Mouse (Mus musculus): ENCODE data around the gene Mta3. TPM values are rescaled to one million over a fixed set of nuclear protein-coding genes. Genes with fewer than 3 reads are reported as not detected.

Mta3 gene
- polyA plus RNA-seq, 1 experiment from 2014 or later, result 42.2 TPM

- WGBS, result 97% methylated on average over 7 of the region's 7 CpGs
- no peak overlapping the region for H3K27ac ChIP-seq
- DNase-seq (ENCODE audit: low spot score) (no peak), ATAC-seq (replicated peaks; ENCODE audit: low FRiP score, low read depth) (no peak)
- no peak overlapping the region for H3K4me2 ChIP-seq (ENCODE audit: low read length)
- TF ChIP-seq CTCF (IDR thresholded peaks at IDR 0.05; ENCODE audit: low read depth), result no peak
- H3K36me3 ChIP-seq (ENCODE audit: insufficient read depth, low read length), result 0 out of 2 replicates have a peak, but pooled peaks cover 9% of the 10 kb centered on the region
- H3K4me3 ChIP-seq (replicated peaks; ENCODE audit: low read depth, low read length), result no peak overlapping the region
- H3K27me3 ChIP-seq (ENCODE audit: insufficient read depth, low read length), result no peaks in the 10 kb centered on the region
- H3K9me3 ChIP-seq (replicated peaks; ENCODE audit: low read length), result no peaks in the 10 kb centered on the region
- H3K4me1 ChIP-seq (replicated peaks; ENCODE audit: insufficient read depth, low read length), result no peaks in the 10 kb centered on the region
- H3K9ac ChIP-seq (ENCODE audit: low read depth, low read length), result no peak overlapping the region
These were observed 71.0 kb downstream of the Mta3 start for GRCm38 (mm10) chr17:83776965-83777364.

- H3K27me3 ChIP-seq (ENCODE audit: insufficient read depth, low read length), result no peaks in the 10 kb centered on the region
- no peak for ATAC-seq (replicated peaks; ENCODE audit: low FRiP score, low read depth)
- no peak overlapping the region for H3K9ac ChIP-seq (ENCODE audit: low read depth, low read length)
- H3K4me3 ChIP-seq (replicated peaks; ENCODE audit: low read depth, low read length), result no peak overlapping the region
- H3K9me3 ChIP-seq (replicated peaks; ENCODE audit: low read length), result no peaks in the 10 kb centered on the region
- TF ChIP-seq CTCF (IDR thresholded peaks at IDR 0.05; ENCODE audit: low read depth), result no peak
- no peaks in the 10 kb centered on the region for H3K4me1 ChIP-seq (replicated peaks; ENCODE audit: insufficient read depth, low read length)
- 0 out of 2 replicates have a peak, but pooled peaks cover 9% of the 10 kb centered on the region for H3K36me3 ChIP-seq (ENCODE audit: insufficient read depth, low read length)
- H3K4me2 ChIP-seq (ENCODE audit: low read length), result no peak overlapping the region
- 82% methylated on average over 9 of the region's 9 CpGs for WGBS
- no peak for DNase-seq (ENCODE audit: low spot score)
- H3K27ac ChIP-seq, result no peak overlapping the region
These were observed 71.6 kb downstream of the Mta3 start for GRCm38 (mm10) chr17:83777462-83778051.

GRCm38 (mm10) chr17:83780228-83780627, 74.3 kb downstream of the Mta3 start:
- Histone ChIP-seq H3K27ac (no peak overlapping the region), H3K4me1 (replicated peaks; ENCODE audit: insufficient read depth, low read length) (no peaks in the 10 kb centered on the region), H3K27me3 (ENCODE audit: insufficient read depth, low read length) (no peaks in the 10 kb centered on the region), H3K4me2 (ENCODE audit: low read length) (no peak overlapping the region), H3K4me3 (replicated peaks; ENCODE audit: low read depth, low read length) (no peak overlapping the region), H3K36me3 (ENCODE audit: insufficient read depth, low read length) (peaks cover 9% of the 10 kb centered on the region; the same call in 1 of the 2 replicates), H3K9me3 (replicated peaks; ENCODE audit: low read length) (no peaks in the 10 kb centered on the region), H3K9ac (ENCODE audit: low read depth, low read length) (no peak overlapping the region)
- no peak for TF ChIP-seq CTCF (IDR thresholded peaks at IDR 0.05; ENCODE audit: low read depth)
- ATAC-seq (replicated peaks; ENCODE audit: low FRiP score, low read depth) (no peak), DNase-seq (ENCODE audit: low spot score) (no peak)
- WGBS, result 76% methylated on average over 5 of the region's 5 CpGs

- Histone ChIP-seq H3K9me3 (replicated peaks; ENCODE audit: low read length) (no peaks in the 10 kb centered on the region), H3K27me3 (ENCODE audit: insufficient read depth, low read length) (no peaks in the 10 kb centered on the region), H3K9ac (ENCODE audit: low read depth, low read length) (no peak overlapping the region), H3K4me2 (ENCODE audit: low read length) (no peak overlapping the region), H3K4me3 (replicated peaks; ENCODE audit: low read depth, low read length) (no peak overlapping the region), H3K36me3 (ENCODE audit: insufficient read depth, low read length) (peaks cover 6% of the 10 kb centered on the region; the same call in 1 of the 2 replicates), H3K4me1 (replicated peaks; ENCODE audit: insufficient read depth, low read length) (no peaks in the 10 kb centered on the region), H3K27ac (no peak overlapping the region)
- DNase-seq (ENCODE audit: low spot score) (no peak), ATAC-seq (replicated peaks; ENCODE audit: low FRiP score, low read depth) (no peak)
- 92% methylated on average over 5 of the region's 5 CpGs for WGBS
- TF ChIP-seq CTCF (IDR thresholded peaks at IDR 0.05; ENCODE audit: low read depth), result no peak
These were observed 76.8 kb downstream of the Mta3 start for GRCm38 (mm10) chr17:83782740-83783139.

GRCm38 (mm10) chr17:83786418-83786817, 80.5 kb downstream of the Mta3 start:
- Histone ChIP-seq H3K9ac (ENCODE audit: low read depth, low read length) (no peak overlapping the region), H3K4me1 (replicated peaks; ENCODE audit: insufficient read depth, low read length) (no peaks in the 10 kb centered on the region), H3K4me2 (ENCODE audit: low read length) (no peak overlapping the region), H3K36me3 (ENCODE audit: insufficient read depth, low read length) (peaks cover 7% of the 10 kb centered on the region), H3K9me3 (replicated peaks; ENCODE audit: low read length) (no peaks in the 10 kb centered on the region), H3K4me3 (replicated peaks; ENCODE audit: low read depth, low read length) (no peak overlapping the region), H3K27me3 (ENCODE audit: insufficient read depth, low read length) (no peaks in the 10 kb centered on the region), H3K27ac (no peak overlapping the region)
- 88% methylated on average over 6 of the region's 6 CpGs for WGBS
- no peak for TF ChIP-seq CTCF (IDR thresholded peaks at IDR 0.05; ENCODE audit: low read depth)
- ATAC-seq (replicated peaks; ENCODE audit: low FRiP score, low read depth) (no peak), DNase-seq (ENCODE audit: low spot score) (no peak)

- Histone ChIP-seq H3K9me3 (replicated peaks; ENCODE audit: low read length) (no peaks in the 10 kb centered on the region), H3K36me3 (ENCODE audit: insufficient read depth, low read length) (peaks cover 7% of the 10 kb centered on the region; the same call in 1 of the 2 replicates), H3K27ac (no peak overlapping the region), H3K4me1 (replicated peaks; ENCODE audit: insufficient read depth, low read length) (no peaks in the 10 kb centered on the region), H3K4me2 (ENCODE audit: low read length) (no peak overlapping the region), H3K4me3 (replicated peaks; ENCODE audit: low read depth, low read length) (no peak overlapping the region), H3K27me3 (ENCODE audit: insufficient read depth, low read length) (no peaks in the 10 kb centered on the region), H3K9ac (ENCODE audit: low read depth, low read length) (no peak overlapping the region)
- DNase-seq (ENCODE audit: low spot score) (no peak), ATAC-seq (replicated peaks; ENCODE audit: low FRiP score, low read depth) (no peak)
- no peak for TF ChIP-seq CTCF (IDR thresholded peaks at IDR 0.05; ENCODE audit: low read depth)
- WGBS, result 72% methylated on average over 5 of the region's 5 CpGs
These were observed 84.2 kb downstream of the Mta3 start for GRCm38 (mm10) chr17:83790158-83790557.

GRCm38 (mm10) chr17:83792388-83792787, 86.4 kb downstream of the Mta3 start:
- Histone ChIP-seq H3K4me1 (replicated peaks; ENCODE audit: insufficient read depth, low read length) (no peaks in the 10 kb centered on the region), H3K4me2 (ENCODE audit: low read length) (no peak overlapping the region), H3K27me3 (ENCODE audit: insufficient read depth, low read length) (no peaks in the 10 kb centered on the region), H3K27ac (no peak overlapping the region), H3K36me3 (ENCODE audit: insufficient read depth, low read length) (peaks cover 7% of the 10 kb centered on the region; the same call in 1 of the 2 replicates), H3K9me3 (replicated peaks; ENCODE audit: low read length) (no peaks in the 10 kb centered on the region), H3K9ac (ENCODE audit: low read depth, low read length) (no peak overlapping the region), H3K4me3 (replicated peaks; ENCODE audit: low read depth, low read length) (no peak overlapping the region)
- ATAC-seq (replicated peaks; ENCODE audit: low FRiP score, low read depth) (no peak), DNase-seq (ENCODE audit: low spot score) (no peak)
- WGBS, result 82% methylated on average over 23 of the region's 23 CpGs
- TF ChIP-seq CTCF (IDR thresholded peaks at IDR 0.05; ENCODE audit: low read depth), result no peak

Data from kidney, postnatal 0 days (tissue).